Mouse (Mus musculus): Measurements from ENCODE around the gene Hjurp. TPM values are rescaled to one million over a fixed set of nuclear protein-coding genes. Genes with fewer than 3 reads are reported as not detected.

Hjurp gene
- polyA plus RNA-seq, 1 experiment from 2014 or later: 175 TPM

GRCm38 (mm10) chr1:88218591-88218990 lies 58.8 kb downstream of the Hjurp start:
- H3K4me3 ChIP-seq (replicated peaks): no peak overlapping the region
- H3K4me1 ChIP-seq: no peaks in the 10 kb centered on the region
- H3K9ac ChIP-seq: no peak overlapping the region
- WGBS: 52% methylated on average over 4 of the region's 4 CpGs
- ATAC-seq (replicated peaks; ENCODE audit: low FRiP score): no peak
- no peak overlapping the region for H3K27ac ChIP-seq
- no peaks in the 10 kb centered on the region for H3K27me3 ChIP-seq
- peaks cover 36% of the 10 kb centered on the region for H3K9me3 ChIP-seq (replicated peaks)
- no peak overlapping the region for H3K4me2 ChIP-seq
- H3K36me3 ChIP-seq: no peaks in the 10 kb centered on the region

GRCm38 (mm10) chr1:88218051-88218450 lies 59.4 kb downstream of the Hjurp start:
- Histone ChIP-seq H3K4me2 (no peak overlapping the region), H3K9ac (no peak overlapping the region), H3K4me3 (replicated peaks) (no peak overlapping the region), H3K27ac (no peak overlapping the region), H3K36me3 (no peaks in the 10 kb centered on the region), H3K9me3 (replicated peaks) (peaks cover 41% of the 10 kb centered on the region), H3K27me3 (no peaks in the 10 kb centered on the region), H3K4me1 (no peaks in the 10 kb centered on the region)
- 75% methylated on average over 9 of the region's 9 CpGs for WGBS
- ATAC-seq (replicated peaks; ENCODE audit: low FRiP score): no peak

DNA sequence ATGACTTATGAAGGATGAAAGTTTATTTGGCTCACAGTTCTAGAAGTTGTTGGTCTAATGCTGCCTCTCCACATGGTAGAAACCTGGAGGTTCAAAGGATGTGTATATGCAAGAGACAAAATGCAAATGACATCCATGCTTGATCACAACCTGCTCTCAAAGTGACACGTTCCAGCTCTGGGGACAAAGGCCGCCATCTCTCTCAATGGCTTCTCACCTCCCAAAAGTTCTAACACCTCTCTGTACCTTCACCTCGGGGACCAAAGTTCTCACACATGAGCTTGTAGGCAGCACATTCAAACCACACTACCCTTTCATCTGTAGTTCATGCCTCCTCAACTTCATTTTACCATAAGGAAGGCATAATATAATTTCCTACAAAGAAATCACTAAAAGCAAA lies 59.9 kb downstream of the Hjurp start:
- peaks cover 46% of the 10 kb centered on the region for H3K9me3 ChIP-seq (replicated peaks)
- H3K4me3 ChIP-seq (replicated peaks): no peak overlapping the region
- H3K36me3 ChIP-seq: no peaks in the 10 kb centered on the region
- H3K4me2 ChIP-seq: no peak overlapping the region
- H3K27me3 ChIP-seq: no peaks in the 10 kb centered on the region
- ATAC-seq (replicated peaks; ENCODE audit: low FRiP score): no peak
- no peaks in the 10 kb centered on the region for H3K4me1 ChIP-seq
- no peak overlapping the region for H3K9ac ChIP-seq
- no peak overlapping the region for H3K27ac ChIP-seq
- 39% methylated on average over 3 of the region's 3 CpGs for WGBS

DNA sequence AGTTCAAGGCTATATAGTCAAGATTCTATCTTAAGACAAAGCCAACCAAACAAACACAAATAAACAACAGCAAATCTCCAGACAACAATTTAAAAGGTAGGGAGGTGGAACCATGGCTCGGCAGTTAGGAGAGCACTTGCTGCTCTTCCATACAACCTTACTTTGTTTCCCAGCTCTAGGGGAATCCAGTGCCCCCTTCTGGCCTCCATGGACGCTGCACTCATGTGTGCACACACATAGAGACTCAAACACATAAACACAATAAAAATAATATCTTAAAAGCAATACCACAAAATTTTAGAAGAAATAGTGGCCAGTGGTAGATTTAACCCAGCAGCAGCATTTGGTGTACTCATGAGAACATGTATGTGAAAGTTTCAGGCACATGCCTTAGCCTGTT lies 60.3 kb downstream of the Hjurp start:
- Histone ChIP-seq H3K27me3 (no peaks in the 10 kb centered on the region), H3K9me3 (replicated peaks) (peaks cover 50% of the 10 kb centered on the region), H3K4me2 (no peak overlapping the region), H3K9ac (no peak overlapping the region), H3K36me3 (no peaks in the 10 kb centered on the region), H3K4me3 (replicated peaks) (no peak overlapping the region), H3K27ac (no peak overlapping the region), H3K4me1 (no peaks in the 10 kb centered on the region)
- 64% methylated on average over 2 of the region's 2 CpGs for WGBS
- no peak for ATAC-seq (replicated peaks; ENCODE audit: low FRiP score)

DNA sequence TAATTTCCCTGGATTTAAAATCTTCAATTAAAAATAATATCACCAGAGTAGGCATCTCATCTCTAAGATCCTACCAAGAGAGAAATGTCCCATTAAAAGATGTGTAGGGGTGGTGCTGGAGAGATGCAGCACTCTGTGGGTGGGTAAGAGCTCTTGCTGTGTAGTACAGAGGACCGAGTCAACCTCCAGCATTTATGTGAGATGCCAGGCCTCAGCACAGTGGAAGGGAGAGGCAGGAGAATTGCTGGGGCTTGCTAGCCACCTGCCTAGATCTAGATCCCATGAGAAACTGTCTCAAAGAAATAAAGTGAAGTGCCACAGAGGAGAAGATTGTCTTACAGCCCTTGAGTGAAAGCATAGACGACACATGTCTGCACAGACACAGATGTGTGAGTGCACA lies 60.9 kb downstream of the Hjurp start:
- 58% methylated on average over 2 of the region's 2 CpGs for WGBS
- no peak overlapping the region for H3K9ac ChIP-seq
- peaks cover 56% of the 10 kb centered on the region for H3K9me3 ChIP-seq (replicated peaks)
- no peaks in the 10 kb centered on the region for H3K27me3 ChIP-seq
- no peak for ATAC-seq (replicated peaks; ENCODE audit: low FRiP score)
- H3K4me2 ChIP-seq: no peak overlapping the region
- no peaks in the 10 kb centered on the region for H3K4me1 ChIP-seq
- no peak overlapping the region for H3K27ac ChIP-seq
- no peak overlapping the region for H3K4me3 ChIP-seq (replicated peaks)
- H3K36me3 ChIP-seq: no peaks in the 10 kb centered on the region

DNA sequence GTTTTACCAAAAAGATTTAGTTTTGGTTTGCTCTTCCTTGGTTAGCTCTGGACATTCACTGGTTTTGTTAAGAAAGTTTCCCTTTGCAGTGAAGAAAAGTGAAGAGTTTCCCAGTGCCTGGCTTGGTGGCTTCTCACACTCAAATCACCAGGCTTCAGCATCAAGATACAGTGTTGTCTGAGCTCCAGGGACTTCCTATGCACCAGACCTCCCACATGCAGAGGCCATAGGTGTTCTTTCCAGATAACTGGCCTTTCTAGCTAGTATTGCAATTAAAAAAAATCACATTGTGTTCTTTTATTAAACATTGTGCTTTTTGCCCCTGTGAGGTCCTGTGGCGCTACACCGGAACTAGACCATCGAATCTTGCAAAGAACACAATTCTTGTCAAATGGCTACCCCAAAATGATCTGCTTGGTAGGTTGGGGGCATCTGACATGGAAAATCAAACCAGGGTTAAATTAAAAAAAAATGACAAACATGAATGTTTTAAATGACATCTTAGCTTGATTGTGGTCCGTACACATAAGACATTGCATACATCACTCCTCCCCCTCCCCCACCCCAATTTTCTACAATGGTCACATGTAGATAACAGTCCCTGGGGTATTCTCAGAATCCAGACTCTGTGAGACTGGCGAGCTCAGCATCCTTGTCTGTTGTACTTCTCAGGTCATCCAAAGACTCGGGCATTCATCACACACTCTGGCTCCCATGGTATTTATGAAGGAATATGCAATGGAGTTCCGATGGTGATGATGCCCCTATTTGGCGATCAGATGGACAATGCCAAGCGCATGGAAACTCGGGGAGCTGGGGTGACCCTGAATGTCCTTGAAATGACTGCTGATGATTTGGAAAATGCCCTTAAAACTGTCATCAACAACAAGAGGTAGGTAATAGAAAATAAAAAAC lies 61.7 kb downstream of the Hjurp start:
- Histone ChIP-seq H3K9ac (no peak overlapping the region), H3K4me1 (no peaks in the 10 kb centered on the region), H3K27ac (no peak overlapping the region), H3K36me3 (no peaks in the 10 kb centered on the region), H3K27me3 (no peaks in the 10 kb centered on the region), H3K4me2 (no peak overlapping the region), H3K9me3 (replicated peaks) (peaks cover 59% of the 10 kb centered on the region), H3K4me3 (replicated peaks) (no peak overlapping the region)
- 0 out of 2 replicates have a peak, but pooled peaks have one; percentile 2 for ATAC-seq (replicated peaks; ENCODE audit: low FRiP score)
- WGBS: 73% methylated on average over 10 of the region's 10 CpGs

- 79% methylated on average over 2 of the region's 2 CpGs for WGBS
- H3K36me3 ChIP-seq: no peaks in the 10 kb centered on the region
- H3K9me3 ChIP-seq (replicated peaks): peaks cover 59% of the 10 kb centered on the region
- H3K9ac ChIP-seq: no peak overlapping the region
- no peaks in the 10 kb centered on the region for H3K4me1 ChIP-seq
- no peaks in the 10 kb centered on the region for H3K27me3 ChIP-seq
- no peak overlapping the region for H3K27ac ChIP-seq
- no peak for ATAC-seq (replicated peaks; ENCODE audit: low FRiP score)
- no peak overlapping the region for H3K4me3 ChIP-seq (replicated peaks)
- H3K4me2 ChIP-seq: no peak overlapping the region
These were observed 62.9 kb downstream of the Hjurp start for GRCm38 (mm10) chr1:88214462-88214952.

- H3K9me3 ChIP-seq (replicated peaks): peaks cover 59% of the 10 kb centered on the region
- 76% methylated on average over 2 of the region's 2 CpGs for WGBS
- ATAC-seq (replicated peaks; ENCODE audit: low FRiP score): no peak
- no peaks in the 10 kb centered on the region for H3K27me3 ChIP-seq
- no peaks in the 10 kb centered on the region for H3K4me1 ChIP-seq
- no peak overlapping the region for H3K9ac ChIP-seq
- H3K4me2 ChIP-seq: no peak overlapping the region
- H3K4me3 ChIP-seq (replicated peaks): no peak overlapping the region
- no peaks in the 10 kb centered on the region for H3K36me3 ChIP-seq
- no peak overlapping the region for H3K27ac ChIP-seq
These were observed 63.5 kb downstream of the Hjurp start for GRCm38 (mm10) chr1:88213766-88214461.

GRCm38 (mm10) chr1:88213061-88213460 lies 64.4 kb downstream of the Hjurp start:
- Histone ChIP-seq H3K27me3 (no peaks in the 10 kb centered on the region), H3K9me3 (replicated peaks) (peaks cover 59% of the 10 kb centered on the region), H3K9ac (no peak overlapping the region), H3K4me2 (no peak overlapping the region), H3K36me3 (no peaks in the 10 kb centered on the region), H3K4me3 (replicated peaks) (no peak overlapping the region), H3K4me1 (no peaks in the 10 kb centered on the region), H3K27ac (no peak overlapping the region)
- WGBS: 81% methylated on average over 1 of the region's 1 CpGs
- no peak for ATAC-seq (replicated peaks; ENCODE audit: low FRiP score)

Other genes with a start within 250 kb of the Hjurp start
- 17.5 TPM in 2 replicates for gene Ugt1a10, start 222.2 kb downstream of the Hjurp start, polyA plus RNA-seq (2015; fragmentation: Nextera tagmentation; extraction: Ambion mirVana)
- 4.6 and 4.7 TPM in 2 replicates for gene Ugt1a9, start 206.8 kb downstream of the Hjurp start, polyA plus RNA-seq (2015; fragmentation: Nextera tagmentation; extraction: Ambion mirVana)
- not detected in 2 replicates for gene Ugt1a8, start 189.8 kb downstream of the Hjurp start, polyA plus RNA-seq (2015; fragmentation: Nextera tagmentation; extraction: Ambion mirVana)
- gene Ugt1a7c, start 182.6 kb downstream of the Hjurp start, polyA plus RNA-seq (2015; fragmentation: Nextera tagmentation; extraction: Ambion mirVana): 8.9 and 11.4 TPM in 2 replicates
- 0.16 and 0.22 TPM in 2 replicates for gene Ugt1a6b, start 174.4 kb downstream of the Hjurp start, polyA plus RNA-seq (2015; fragmentation: Nextera tagmentation; extraction: Ambion mirVana)
- 3.1 and 3.9 TPM in 2 replicates for gene Ugt1a6a, start 142.8 kb downstream of the Hjurp start, polyA plus RNA-seq (2015; fragmentation: Nextera tagmentation; extraction: Ambion mirVana)
- gene Ugt1a5, start 111.6 kb downstream of the Hjurp start, polyA plus RNA-seq (2015; fragmentation: Nextera tagmentation; extraction: Ambion mirVana): not detected in 2 replicates
- gene Ugt1a2, start 77.0 kb downstream of the Hjurp start, polyA plus RNA-seq (2015; fragmentation: Nextera tagmentation; extraction: Ambion mirVana): 27.5 and 28.9 TPM in 2 replicates
- 10.7 TPM in 2 replicates for gene Dnajb3, start 71.9 kb downstream of the Hjurp start, polyA plus RNA-seq (2015; fragmentation: Nextera tagmentation; extraction: Ambion mirVana)
- 1.2 and 1.8 TPM in 2 replicates for gene Ugt1a1, start 65.7 kb downstream of the Hjurp start, polyA plus RNA-seq (2015; fragmentation: Nextera tagmentation; extraction: Ambion mirVana)
- 1.3 and 1.8 TPM in 2 replicates for gene Mroh2a, start 50.6 kb downstream of the Hjurp start, polyA plus RNA-seq (2015; fragmentation: Nextera tagmentation; extraction: Ambion mirVana)
- not detected in 2 replicates for gene Trpm8, start within 50 bp of the Hjurp start, polyA plus RNA-seq (2015; fragmentation: Nextera tagmentation; extraction: Ambion mirVana)
- 56.5 and 62.0 TPM in 2 replicates for gene Spp2, start 129.3 kb upstream of the Hjurp start, polyA plus RNA-seq (2015; fragmentation: Nextera tagmentation; extraction: Ambion mirVana)
- gene Glrp1, start 232.4 kb upstream of the Hjurp start, polyA plus RNA-seq (2015; fragmentation: Nextera tagmentation; extraction: Ambion mirVana): not detected in 2 replicates

All from kidney, embryonic 15.5 days (tissue).